ENCODE assay signal across 19 mouse cellular contexts in genomic region chr5:88712328-88712727, GRCm38 (mm10). TPM values are rescaled to one million over a fixed set of nuclear protein-coding genes. Genes with fewer than 3 reads are reported as not detected.
DNase-seq lines count a peak whose midpoint lies in the region; ATAC-seq and TF ChIP-seq lines count a peak whose summit lies in the region.
"Had no signal": no experiment of that assay in that cellular context is flagged by ENCODE, and none has a peak within 500 bp of the region (broad histone marks: within the 10 kb centered on the region; RNA-seq: fewer than 3 reads in every experiment).

No protein-coding gene starts in this region.

- no peaks in the 10 kb centered on the region for H3K36me3 ChIP-seq in heart, embryonic 12.5 days
- no peaks in the 10 kb centered on the region for H3K36me3 ChIP-seq in lung, embryonic 15.5 days
- no peaks in the 10 kb centered on the region for H3K36me3 ChIP-seq in myocyte (ENCODE audit: control insufficient read depth, insufficient read depth)
- H3K36me3 ChIP-seq in stomach, postnatal 0 days (ENCODE audit: control insufficient read depth, insufficient read depth, low read length) = no peaks in the 10 kb centered on the region
- H3K36me3 ChIP-seq: hindbrain, embryonic 12.5 days; limb, embryonic 10.5 days; liver, embryonic 15.5 days; midbrain, embryonic 12.5 days; neural tube, embryonic 13.5 days had no signal

- H3K79me2 ChIP-seq in myocyte (ENCODE audit: control insufficient read depth, insufficient read depth) = no peaks in the 10 kb centered on the region

- peaks cover 19% of the 10 kb centered on the region for H3K4me1 ChIP-seq in heart, embryonic 12.5 days (replicated peaks)
- H3K4me1 ChIP-seq in lung, embryonic 15.5 days = peaks cover 12% of the 10 kb centered on the region; the same call in 1 of the 2 replicates
- no peaks in the 10 kb centered on the region for H3K4me1 ChIP-seq in stomach, postnatal 0 days (replicated peaks; ENCODE audit: control insufficient read depth, insufficient read depth)
- H3K4me1 ChIP-seq: hindbrain, embryonic 12.5 days; liver, embryonic 15.5 days; neural tube, embryonic 13.5 days had no signal

- H3K9me3 ChIP-seq in heart, embryonic 12.5 days (replicated peaks) = no peaks in the 10 kb centered on the region
- no peaks in the 10 kb centered on the region for H3K9me3 ChIP-seq in lung, embryonic 15.5 days
- no peaks in the 10 kb centered on the region for H3K9me3 ChIP-seq in stomach, postnatal 0 days (ENCODE audit: control insufficient read depth, low read length)
- H3K9me3 ChIP-seq: forebrain, embryonic 13.5 days; hindbrain, embryonic 12.5 days; limb, embryonic 10.5 days; liver, embryonic 15.5 days; midbrain, embryonic 12.5 days; neural tube, embryonic 13.5 days had no signal

- peak overlapping the region; percentile 92 for H3K27ac ChIP-seq in heart, embryonic 12.5 days (ENCODE audit: poor library complexity, severe bottlenecking)
- 0 out of 2 replicates have a peak overlapping the region, but pooled peaks have one; percentile 20 for H3K27ac ChIP-seq in lung, embryonic 15.5 days
- H3K27ac ChIP-seq in stomach, postnatal 0 days (replicated peaks) = peak overlapping the region; percentile 69
- H3K27ac ChIP-seq: forebrain, embryonic 13.5 days; hindbrain, embryonic 12.5 days; limb, embryonic 10.5 days; liver, embryonic 15.5 days; midbrain, embryonic 12.5 days; neural tube, embryonic 13.5 days had no signal

- ATAC-seq in heart, embryonic 12.5 days (ENCODE audit: insufficient number of reproducible peaks, low FRiP score) = no peak
- ATAC-seq in lung, embryonic 15.5 days (ENCODE audit: borderline replicate concordance, extremely low read depth, low FRiP score, low TSS enrichment) = no peak
- no peak for ATAC-seq in stomach, postnatal 0 days (ENCODE audit: low FRiP score, low TSS enrichment)
- ATAC-seq: forebrain, embryonic 13.5 days had no signal

- intact Hi-C loops in heart, postnatal 14 days (cut with DNase I) = no loop called here

- no peak for TF ChIP-seq EP300 in stomach, postnatal 0 days (optimal IDR thresholded peaks at IDR 0.05)

- DNase-seq in heart, postnatal 14 days = no peak
- DNase-seq in lung, postnatal 25 days (ENCODE audit: low spot score) = no peak
- no peak for DNase-seq in stomach, postnatal 0 days (ENCODE audit: low spot score)
- no peak for DNase-seq in cerebellum, postnatal 14 days
- DNase-seq: adrenal gland, postnatal 10 days; cerebellum, adult 18-20 months; kidney, adult 8-10 months; kidney, postnatal 10 days; liver; thymus, adult 2 months had no signal

- WGBS in heart, embryonic 12.5 days = 53% methylated on average over 6 of the region's 6 CpGs
- WGBS in lung, embryonic 15.5 days = 62% methylated on average over 6 of the region's 6 CpGs
- WGBS in stomach, postnatal 0 days = 63% methylated on average over 6 of the region's 6 CpGs

- no peak overlapping the region for H3K4me3 ChIP-seq in heart, embryonic 12.5 days
- H3K4me3 ChIP-seq in lung, embryonic 15.5 days = no peak overlapping the region
- H3K4me3 ChIP-seq in myocyte = no peak overlapping the region
- H3K4me3 ChIP-seq in stomach, postnatal 0 days (ENCODE audit: low read depth, low read length) = no peak overlapping the region
- H3K4me3 ChIP-seq: forebrain, embryonic 13.5 days; hindbrain, embryonic 12.5 days; limb, embryonic 10.5 days; liver, embryonic 15.5 days; midbrain, embryonic 12.5 days; neural tube, embryonic 13.5 days had no signal

- no peaks in the 10 kb centered on the region for H3K27me3 ChIP-seq in heart, embryonic 12.5 days (replicated peaks)
- H3K27me3 ChIP-seq in lung, embryonic 15.5 days = no peaks in the 10 kb centered on the region
- H3K27me3 ChIP-seq in myocyte (ENCODE audit: control insufficient read depth, insufficient read depth, insufficient read length) = no peaks in the 10 kb centered on the region
- H3K27me3 ChIP-seq in stomach, postnatal 0 days (ENCODE audit: control insufficient read depth, insufficient read depth, low read length) = no peaks in the 10 kb centered on the region
- H3K27me3 ChIP-seq: forebrain, embryonic 13.5 days; hindbrain, embryonic 12.5 days; liver, embryonic 15.5 days; midbrain, embryonic 12.5 days; neural tube, embryonic 13.5 days had no signal

- TF ChIP-seq POLR2A in myocyte (IDR thresholded peaks at IDR 0.05; ENCODE audit: insufficient read length, low read depth) = no peak

- no peak for TF ChIP-seq CTCF in stomach, postnatal 0 days (IDR thresholded peaks at IDR 0.05; ENCODE audit: low read depth)

- H3K4me2 ChIP-seq in heart, embryonic 12.5 days = peak overlapping the region; percentile 50
- H3K4me2 ChIP-seq in lung, embryonic 15.5 days = no peak overlapping the region
- peak overlapping the region; percentile 56 for H3K4me2 ChIP-seq in myocyte (ENCODE audit: low read depth)
- no peak overlapping the region; the same call in 1 of the 2 replicates for H3K4me2 ChIP-seq in stomach, postnatal 0 days (replicated peaks; ENCODE audit: low read depth)
- H3K4me2 ChIP-seq: forebrain, embryonic 13.5 days; hindbrain, embryonic 12.5 days; liver, embryonic 15.5 days; neural tube, embryonic 13.5 days had no signal

- no peak overlapping the region for H3ac ChIP-seq in myocyte (ENCODE audit: control insufficient read depth, insufficient read length)

- H3K9ac ChIP-seq in heart, embryonic 12.5 days = no peak overlapping the region
- H3K9ac ChIP-seq in lung, embryonic 15.5 days = no peak overlapping the region
- H3K9ac ChIP-seq in stomach, postnatal 0 days (ENCODE audit: low read length) = no peak overlapping the region
- H3K9ac ChIP-seq: forebrain, embryonic 13.5 days; hindbrain, embryonic 12.5 days; liver, embryonic 15.5 days; midbrain, embryonic 12.5 days; neural tube, embryonic 13.5 days had no signal

TF ChIP-seq in myocyte, 11 proteins besides CTCF, POLR2A, EP300 and RAD21:
- TF ChIP-seq CEBPB (IDR thresholded peaks at IDR 0.05; ENCODE audit: insufficient read depth, poor library complexity, severe bottlenecking) (no peak), USF1 (IDR thresholded peaks at IDR 0.05; ENCODE audit: low read depth) (no peak), SRF (IDR thresholded peaks at IDR 0.05; ENCODE audit: control insufficient read depth, insufficient read length, low read depth) (no peak), MYOG (IDR thresholded peaks at IDR 0.05; ENCODE audit: control insufficient read depth in 1 of 3, insufficient read depth in 1 of 3, insufficient read length in 2 of 3, low read depth in 2 of 3) (no peak), POLR2AphosphoS2 (IDR thresholded peaks at IDR 0.05; ENCODE audit: insufficient read length, low read depth) (no peak), TCF12 (IDR thresholded peaks at IDR 0.05; ENCODE audit: insufficient read depth, poor library complexity, severe bottlenecking) (no peak)

RNA-seq across cellular contexts. Expression of gene Mob1b, which starts 8.3 kb away (rescaled TPM):
- polyA plus RNA-seq in heart, embryonic 12.5 days (2016; fragmentation: Nextera tagmentation; extraction: Ambion mirVana) = 32.6 and 36.7 TPM in 2 replicates
- 10 to 100 TPM; 41.7 to 42.9 TPM for total RNA-seq in heart, postnatal 14 days (2021)
- polyA plus RNA-seq in lung, embryonic 15.5 days (2015; fragmentation: Nextera tagmentation; extraction: Ambion mirVana) = 10.6 and 11.9 TPM in 2 replicates
- 4.6 TPM for polyA plus RNA-seq in myocyte (2012; fragmentation: generic; extraction: Trizol)
- 7.9 and 10.1 TPM in 2 replicates for polyA plus RNA-seq in stomach, postnatal 0 days (2015; fragmentation: Nextera tagmentation; extraction: Ambion mirVana)

RNA-seq across cellular contexts. Expression of gene Grsf1, which starts 36.4 kb away (rescaled TPM):
- polyA plus RNA-seq in heart, embryonic 12.5 days (2016; fragmentation: Nextera tagmentation; extraction: Ambion mirVana) = 88.2 and 90.1 TPM in 2 replicates
- total RNA-seq in heart, postnatal 14 days (2021) = 100 to 1,000 TPM; 187 to 200 TPM
- polyA plus RNA-seq in lung, embryonic 15.5 days (2015; fragmentation: Nextera tagmentation; extraction: Ambion mirVana) = 59.4 and 62.5 TPM in 2 replicates
- polyA plus RNA-seq in myocyte (2012; fragmentation: generic; extraction: Trizol) = 29.5 TPM
- 32.8 and 35.1 TPM in 2 replicates for polyA plus RNA-seq in stomach, postnatal 0 days (2015; fragmentation: Nextera tagmentation; extraction: Ambion mirVana)

RNA-seq across cellular contexts. Expression of gene Dck, which starts 52.5 kb away (rescaled TPM):
- 48.3 and 49.1 TPM in 2 replicates for polyA plus RNA-seq in heart, embryonic 12.5 days (2016; fragmentation: Nextera tagmentation; extraction: Ambion mirVana)
- total RNA-seq in heart, postnatal 14 days (2021) = 1 to 10 TPM; 3.8 to 7.7 TPM
- 51.5 and 52.4 TPM in 2 replicates for polyA plus RNA-seq in lung, embryonic 15.5 days (2015; fragmentation: Nextera tagmentation; extraction: Ambion mirVana)
- 4.2 TPM for polyA plus RNA-seq in myocyte (2012; fragmentation: generic; extraction: Trizol)
- 11.0 and 12.4 TPM in 2 replicates for polyA plus RNA-seq in stomach, postnatal 0 days (2015; fragmentation: Nextera tagmentation; extraction: Ambion mirVana)

Comparison
In these comparisons a context has a peak if more than half of its experiments do, and no peak if none do; other contexts are left out.
1. H3K27ac ChIP-seq: peak in every context shown above with its lines; median percentile 92 in heart, embryonic 12.5 days; 69 in stomach, postnatal 0 days; 20 in lung, embryonic 15.5 days.
2. H3K4me2 ChIP-seq: peak in heart, embryonic 12.5 days (single experiment) and myocyte (single experiment); none in lung, embryonic 15.5 days (single experiment) and stomach, postnatal 0 days (single experiment).